Mouse (Mus musculus) megakaryocyte progenitor cell, adult 5-6 weeks (primary cell): ENCODE measurements around the gene 9530068E07Rik. TPM values are rescaled to one million over a fixed set of nuclear protein-coding genes. Genes with fewer than 3 reads are reported as not detected.

Experiments used
- ATAC-seq: replicated peaks from 2 replicates; pipeline ENCODE4 v1.8.0; 2016; ENCODE audit warnings: mild to moderate bottlenecking, moderate TSS enrichment, inconsistent platforms; ENCODE audit not compliant: poor library complexity
- total RNA-seq, 2 experiments: library from RNA; stranded (forward) in 1 of 2; stranded (reverse) in 1 of 2; fragments of 157-497, 149-512 nt in 1 of 2; fragments of 200-1000 nt in 1 of 2; gene quantifications; 2 replicates each; pipeline versions ENCODE4 v1.2.3 to v1.2.4; 2015 to 2017

Gene 9530068E07Rik
- total RNA-seq, 2 experiments from 2014 or later = 79.5 to 132 TPM

DNA sequence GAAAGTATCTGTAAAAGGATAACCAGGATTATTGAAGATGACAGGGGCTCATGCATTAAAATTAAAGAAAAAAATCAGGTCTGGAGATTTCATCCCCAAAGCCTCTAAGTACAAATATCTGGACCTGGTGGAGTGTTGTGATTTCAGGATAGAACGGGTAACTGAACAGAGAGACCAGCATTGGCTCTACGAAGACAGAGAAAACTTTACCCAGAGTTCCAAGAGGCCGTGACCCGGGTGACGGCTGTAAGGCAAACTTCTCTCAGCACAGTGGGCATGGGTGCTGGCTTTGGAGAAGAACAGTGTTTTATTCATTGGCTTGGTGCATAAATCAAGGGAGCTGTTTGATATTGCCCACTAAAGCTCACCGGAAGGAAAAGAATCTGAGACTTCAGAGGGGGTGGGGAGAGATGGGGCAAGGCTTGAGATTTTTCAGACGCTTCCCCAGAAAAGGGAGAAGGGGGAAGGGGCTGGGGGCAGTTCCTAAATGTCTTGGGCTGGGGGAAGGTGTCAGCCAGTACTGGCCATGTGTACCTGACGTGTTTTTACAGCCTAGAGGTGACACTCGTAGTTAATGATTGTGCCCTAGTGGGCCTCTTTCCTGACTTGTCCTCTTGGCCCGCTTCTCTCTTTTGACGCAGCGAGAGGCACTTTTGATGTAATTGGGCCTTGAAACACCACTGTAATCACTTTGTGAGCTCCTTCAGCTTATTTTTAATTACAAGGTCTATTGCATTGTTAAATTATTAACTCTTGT lies 24.2 kb downstream of the 9530068E07Rik start:
- ATAC-seq = no peak

DNA sequence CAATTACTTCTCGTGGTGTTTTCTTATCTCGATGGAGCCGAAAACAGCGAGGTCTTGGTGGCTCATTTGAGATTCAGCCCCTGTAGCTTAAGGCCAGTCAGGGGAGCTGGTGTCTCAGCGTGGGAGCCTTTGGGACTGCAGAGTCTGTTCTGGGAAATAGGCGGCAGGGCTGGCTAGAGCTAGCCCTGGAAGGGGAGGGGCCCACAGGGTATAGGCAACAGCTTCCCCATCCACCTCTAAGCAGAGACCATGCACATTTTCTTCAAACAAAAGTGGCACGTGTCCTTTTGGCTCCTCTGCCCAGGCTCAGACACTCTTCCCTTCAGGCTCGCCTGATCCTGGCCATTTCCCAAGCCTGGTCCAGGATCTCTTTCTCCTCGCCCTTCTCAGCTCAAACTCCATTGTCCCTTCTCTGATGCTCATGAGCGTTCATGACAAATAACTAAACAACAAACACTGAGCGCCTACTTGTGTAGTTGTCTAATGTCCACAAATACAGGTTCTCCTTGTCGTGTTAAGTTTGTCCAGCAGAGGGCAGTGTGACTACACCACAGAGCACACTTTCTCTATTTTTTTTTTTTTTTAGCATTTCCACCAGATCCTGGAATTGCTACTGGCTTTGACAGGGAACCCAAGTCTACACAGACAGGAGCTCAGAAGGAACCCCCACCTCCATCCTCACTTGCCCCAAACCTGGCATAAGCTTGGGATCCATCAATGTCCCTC lies 25.0 kb downstream of the 9530068E07Rik start:
- ATAC-seq = peak; percentile 64; the same call in 1 of the 2 replicates

DNA sequence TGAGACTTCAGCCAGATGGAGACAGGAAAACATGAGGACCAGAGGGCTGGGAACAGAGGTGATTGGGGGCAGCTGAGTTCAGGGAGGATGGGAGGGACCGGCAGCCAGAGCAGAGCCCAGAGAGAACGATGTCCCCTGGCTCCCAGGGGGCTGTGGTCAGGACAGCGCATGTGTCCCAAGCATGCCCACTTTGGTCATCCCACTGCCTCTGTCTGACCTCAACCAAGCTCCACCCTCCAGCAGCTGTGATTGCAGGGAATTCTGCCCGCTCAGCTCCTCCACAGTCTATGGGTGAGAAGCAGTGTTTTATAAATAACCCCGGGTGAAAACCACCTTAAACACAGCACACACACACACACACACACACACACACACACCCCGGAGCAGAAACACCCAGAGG lies 33.2 kb downstream of the 9530068E07Rik start:
- no peak for ATAC-seq

DNA sequence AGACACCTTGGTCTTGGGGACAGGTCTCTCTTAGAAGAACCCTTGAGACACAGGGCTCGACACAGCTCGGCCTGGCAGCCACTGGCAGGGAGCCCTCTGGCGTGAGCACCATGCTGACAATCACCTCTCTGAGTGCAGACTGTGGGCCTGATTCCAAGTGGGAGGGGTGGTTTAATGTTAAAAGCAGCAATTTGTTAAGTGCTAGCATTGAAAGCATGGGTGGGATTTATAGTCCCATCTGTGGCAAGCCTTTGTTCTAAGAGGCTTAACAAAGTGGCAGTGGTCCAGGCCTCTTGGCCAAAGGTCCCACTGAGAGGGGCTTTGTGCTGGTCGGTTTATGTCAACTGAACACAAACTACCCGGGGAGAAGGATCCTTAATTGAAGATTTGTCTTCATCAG lies 35.4 kb downstream of the 9530068E07Rik start:
- no peak for ATAC-seq

DNA sequence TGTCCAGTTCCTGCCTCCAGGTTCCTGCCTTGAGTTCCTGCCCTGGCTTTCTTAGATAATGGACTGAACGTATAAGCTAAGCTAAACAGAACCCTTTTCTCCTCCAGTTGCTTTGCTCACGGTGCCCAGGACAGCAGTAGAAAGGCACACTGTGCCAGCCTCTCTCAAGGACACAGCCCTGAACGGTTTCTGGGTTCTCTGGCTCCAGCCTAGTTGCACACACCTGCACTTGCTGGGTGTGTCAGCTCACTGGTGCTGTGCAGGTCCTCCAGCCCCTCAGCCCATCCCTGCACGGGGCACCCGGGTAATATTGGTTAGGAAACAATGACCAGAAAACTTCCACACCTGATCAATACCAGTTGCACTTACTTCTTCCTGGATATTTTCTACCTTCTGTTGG lies 35.9 kb downstream of the 9530068E07Rik start:
- ATAC-seq = no peak

DNA sequence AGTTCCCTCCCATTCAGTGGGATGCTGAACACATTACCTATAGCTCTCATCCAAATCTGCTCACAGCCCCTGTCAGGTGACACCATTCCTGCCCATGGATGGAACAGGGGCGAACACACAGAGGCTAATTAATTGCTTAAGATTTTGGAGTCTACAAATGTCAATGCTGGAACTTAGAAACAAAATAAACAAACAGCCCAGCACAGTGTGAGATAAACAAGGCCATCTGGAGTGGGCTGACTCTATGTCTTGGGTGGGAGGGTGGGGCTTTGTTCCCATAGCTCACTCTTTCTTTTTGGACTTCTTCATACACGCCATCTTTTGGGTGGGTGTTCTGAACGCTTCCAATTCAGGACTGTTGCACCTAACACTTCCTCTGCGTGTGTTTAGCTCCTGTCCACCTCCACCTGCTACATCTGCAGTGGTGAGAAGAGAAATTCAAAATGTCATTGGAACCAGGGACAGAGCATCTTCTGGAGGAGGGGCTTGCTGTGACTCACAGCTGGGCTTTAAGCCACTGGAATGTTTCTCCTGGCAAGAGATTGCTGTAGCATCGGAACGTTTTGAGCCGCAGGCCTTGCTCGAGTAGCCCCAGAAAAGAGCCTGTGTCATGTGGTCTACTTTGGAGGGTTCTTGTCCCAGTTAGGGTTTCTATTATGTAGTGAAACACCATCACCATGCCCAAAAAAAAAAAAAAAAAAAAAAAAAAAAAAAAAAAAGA lies 37.0 kb downstream of the 9530068E07Rik start:
- ATAC-seq = no peak

DNA sequence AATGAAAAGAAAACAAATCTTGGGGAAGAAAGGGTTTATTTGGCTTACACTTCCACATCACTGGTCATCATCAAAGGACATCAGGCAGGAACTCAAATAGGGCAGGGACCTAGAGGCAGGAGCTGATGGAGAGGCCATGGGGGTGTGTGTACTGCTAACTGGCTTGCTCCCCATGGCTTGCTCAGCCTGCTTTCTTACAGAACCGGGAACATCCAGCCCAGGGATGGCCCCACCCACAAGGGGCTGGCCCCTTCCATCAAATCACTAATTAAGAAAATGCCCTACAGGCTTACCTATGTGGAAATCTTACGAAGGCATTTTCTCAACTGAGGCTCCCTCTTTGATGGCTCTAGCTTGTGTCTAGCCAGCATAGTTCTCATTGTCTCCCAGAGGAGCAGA lies 37.6 kb downstream of the 9530068E07Rik start:
- ATAC-seq = no peak

DNA sequence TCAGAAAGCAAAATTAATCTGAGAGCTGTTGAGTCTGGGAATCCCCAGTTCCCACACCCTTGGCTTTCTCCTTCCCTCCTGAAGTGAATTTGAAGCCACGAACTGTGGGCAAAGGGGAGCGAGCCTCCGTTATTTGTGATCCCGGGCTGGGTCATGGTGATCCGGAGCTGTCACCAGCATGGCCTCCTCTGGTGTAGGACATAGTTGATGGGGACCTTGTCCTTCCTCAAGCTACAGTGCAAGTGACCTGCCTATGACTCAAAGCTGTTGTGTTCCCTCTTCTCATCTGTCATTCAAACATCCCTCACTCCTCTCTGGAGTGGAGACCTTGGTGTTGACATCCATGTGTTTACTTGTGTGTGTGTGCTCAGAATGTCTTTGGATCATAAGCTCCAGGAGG lies 39.2 kb downstream of the 9530068E07Rik start:
- no peak for ATAC-seq

DNA sequence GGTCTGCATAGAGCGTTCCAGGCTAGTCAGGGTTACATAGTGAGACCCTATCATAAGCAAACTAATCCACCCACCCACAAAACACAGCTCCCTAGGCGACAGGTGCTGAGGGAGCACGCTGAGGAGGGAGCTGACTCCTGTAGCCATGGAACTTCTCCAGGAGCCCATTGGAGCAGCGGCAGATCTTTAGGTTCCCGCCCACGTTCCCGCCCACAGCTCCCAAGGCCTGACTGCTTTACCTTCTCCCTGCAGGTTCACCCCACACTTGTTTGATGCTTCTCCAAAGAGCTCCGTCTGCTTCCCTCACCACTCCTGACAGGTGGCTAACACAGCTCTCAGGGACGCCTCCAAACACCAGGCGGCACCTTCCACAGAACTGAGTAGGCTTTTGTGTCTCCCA lies 40.9 kb downstream of the 9530068E07Rik start:
- ATAC-seq = no peak

DNA sequence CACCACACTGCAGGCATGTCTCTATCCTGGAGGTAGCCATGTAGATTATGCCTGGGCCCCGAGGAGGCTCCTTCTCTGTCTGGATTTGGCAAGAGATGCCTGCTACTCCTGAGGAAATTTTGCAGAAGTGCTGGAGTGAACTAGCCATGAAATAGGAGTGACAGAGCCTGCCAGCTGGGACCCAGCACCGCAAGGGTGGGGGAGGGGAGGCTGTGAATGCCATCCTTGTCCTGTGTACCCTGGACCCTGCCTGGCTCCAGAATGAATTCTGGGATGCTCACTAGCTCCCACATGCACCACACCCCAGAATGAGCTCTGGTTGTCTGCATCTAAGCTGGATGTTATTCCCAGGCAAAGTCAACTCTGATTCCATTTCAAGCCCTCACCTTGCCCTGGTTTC lies 44.9 kb downstream of the 9530068E07Rik start:
- no peak for ATAC-seq

DNA sequence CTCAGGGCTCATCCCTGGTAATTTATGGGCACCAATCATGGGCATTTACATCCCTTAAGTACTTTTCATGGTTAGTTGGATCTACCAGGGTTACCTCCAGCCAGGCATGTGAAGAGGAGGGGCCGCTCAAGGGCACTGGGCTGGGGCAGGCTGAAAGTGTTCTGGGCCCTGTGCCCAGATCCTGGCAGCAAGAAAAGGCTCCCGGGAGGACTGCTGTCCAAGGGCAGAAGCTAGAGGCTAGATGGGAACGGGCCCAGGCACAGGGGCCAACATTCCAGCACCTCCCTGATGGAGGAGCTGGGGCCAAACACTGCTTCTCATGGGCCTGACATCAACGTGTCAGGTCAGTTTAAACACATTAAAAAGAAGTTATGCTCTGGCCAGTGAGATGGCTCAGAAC lies 51.0 kb downstream of the 9530068E07Rik start:
- no peak for ATAC-seq

DNA sequence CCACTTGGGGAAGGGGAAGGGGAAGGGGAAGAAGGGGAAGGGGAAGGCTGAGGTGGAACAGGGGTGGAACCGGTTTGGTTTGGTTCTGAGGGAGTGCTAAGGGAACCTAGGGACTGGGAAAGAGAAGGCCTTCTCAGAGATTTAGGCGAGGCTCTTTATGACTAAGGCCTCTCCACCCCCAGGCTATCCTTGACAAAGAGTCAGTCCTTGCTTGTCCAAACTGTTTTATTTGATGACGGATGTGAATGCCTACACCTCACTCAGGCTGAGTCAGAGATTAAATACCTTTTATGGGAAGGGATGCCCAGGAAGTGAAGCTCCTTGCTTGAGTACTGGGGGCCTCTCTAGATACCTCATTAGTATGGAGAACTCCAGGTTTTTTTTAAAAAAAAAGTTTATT lies 52.8 kb downstream of the 9530068E07Rik start:
- ATAC-seq = no peak

DNA sequence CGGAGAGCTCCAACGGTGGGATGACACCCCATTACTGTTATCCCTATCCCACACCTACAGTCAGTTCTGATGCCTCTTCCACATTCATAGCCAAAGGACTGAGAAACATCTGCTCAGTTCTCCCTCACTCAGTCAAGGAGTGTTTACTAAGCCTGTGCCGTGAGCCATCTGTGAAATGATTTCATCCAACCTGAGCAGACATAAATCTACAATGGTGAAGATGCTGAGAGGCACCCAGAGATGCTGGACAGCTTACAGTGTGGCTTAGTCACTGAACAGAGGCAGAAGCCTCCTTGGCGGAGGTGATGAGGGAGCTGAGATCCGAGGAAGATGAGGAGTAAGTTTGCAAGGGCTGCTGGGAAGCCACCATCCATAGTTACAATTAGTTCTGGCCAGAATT lies 62.1 kb downstream of the 9530068E07Rik start:
- ATAC-seq = no peak

Other genes starting within 250 kb of the 9530068E07Rik start
- gene Olfr1371, start 182.4 kb upstream of the 9530068E07Rik start, total RNA-seq (2015) = not detected in 2 replicates
- gene Olfr1371, start 182.4 kb upstream of the 9530068E07Rik start, total RNA-seq (2017) = not detected in 2 replicates
- 251 and 286 TPM in 2 replicates for gene Skp1a, start 164.4 kb upstream of the 9530068E07Rik start, total RNA-seq (2015)
- gene Skp1a, start 164.4 kb upstream of the 9530068E07Rik start, total RNA-seq (2017) = 254 and 291 TPM in 2 replicates
- 1.0 and 2.6 TPM in 2 replicates for gene Tcf7, start 113.4 kb upstream of the 9530068E07Rik start, total RNA-seq (2015)
- gene Tcf7, start 113.4 kb upstream of the 9530068E07Rik start, total RNA-seq (2017) = 0.64 TPM in 1 of 2 replicates, not detected in the other
- 128 and 138 TPM in 2 replicates for gene Vdac1, start 35.6 kb upstream of the 9530068E07Rik start, total RNA-seq (2015)
- gene Vdac1, start 35.6 kb upstream of the 9530068E07Rik start, total RNA-seq (2017) = 223 and 244 TPM in 2 replicates